Mouse (Mus musculus): ENCODE measurements around the gene Lrwd1. TPM values are rescaled to one million over a fixed set of nuclear protein-coding genes. Genes with fewer than 3 reads are reported as not detected.

Lrwd1 gene
- polyA plus RNA-seq, 1 experiment, result 18.4 TPM

DNA sequence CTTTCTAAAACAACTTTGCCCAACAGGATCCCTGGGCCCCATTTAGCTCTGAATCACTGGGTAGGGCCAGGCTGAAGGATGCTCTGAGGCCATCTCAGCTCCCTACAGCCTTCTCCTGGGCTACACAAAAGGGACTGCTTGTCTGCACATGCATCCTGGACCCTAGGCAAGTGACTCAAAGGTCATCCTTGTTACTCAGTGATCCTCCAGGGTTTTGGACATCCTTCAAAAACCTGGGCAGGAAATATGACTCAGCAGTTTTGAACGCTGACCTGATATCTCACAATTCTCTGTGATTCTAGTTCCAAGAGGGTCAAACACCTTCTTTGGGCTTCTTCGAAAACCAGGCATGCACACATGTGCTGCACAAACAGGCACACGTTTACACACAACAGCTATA, 26.8 kb downstream of the Lrwd1 start:
- peak; percentile 46 for DNase-seq
- no peaks in the 10 kb centered on the region for H3K36me3 ChIP-seq (ENCODE audit: control insufficient read depth, insufficient read depth, low read length)
- no peaks in the 10 kb centered on the region for H3K27me3 ChIP-seq (replicated peaks; ENCODE audit: control insufficient read depth, insufficient read depth, low read length)
- no peak overlapping the region for H3K27ac ChIP-seq (ENCODE audit: insufficient read depth, low read depth, low read length)
- 59% methylated on average over 3 of the region's 3 CpGs for WGBS
- no peak for TF ChIP-seq POLR2A (IDR thresholded peaks at IDR 0.05; ENCODE audit: low read depth, low read length)
- no peak for TF ChIP-seq CTCF (conservative IDR thresholded peaks at IDR 0.05; ENCODE audit: insufficient read depth, insufficient read length, low read depth, low read length)
- H3K4me3 ChIP-seq (ENCODE audit: insufficient read depth, low read depth, low read length), result no peak overlapping the region
- no peaks in the 10 kb centered on the region; the same call in 1 of the 2 replicates for H3K4me1 ChIP-seq (ENCODE audit: control insufficient read depth, insufficient read depth, low read length)

DNA sequence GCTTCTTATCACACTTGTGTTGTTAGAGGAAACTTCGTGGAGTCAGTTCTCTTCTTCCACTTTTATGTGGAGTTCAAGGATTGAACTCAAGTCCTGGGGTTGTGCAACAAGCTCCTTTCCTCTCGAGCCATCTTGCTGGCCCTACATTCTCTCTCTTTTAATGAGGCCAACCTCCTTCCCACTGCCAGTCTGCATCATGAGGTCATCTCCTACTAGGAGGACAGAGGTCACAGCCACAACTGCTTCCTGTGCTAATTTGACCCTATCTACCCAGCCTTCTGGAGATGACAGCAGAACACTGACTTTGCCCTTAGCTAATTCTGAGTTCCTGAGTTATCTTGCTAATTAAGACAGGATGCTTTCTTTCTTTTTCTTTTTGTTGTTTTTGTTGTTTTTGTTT, 27.4 kb downstream of the Lrwd1 start:
- Histone ChIP-seq H3K4me1 (ENCODE audit: control insufficient read depth, insufficient read depth, low read length) (no peaks in the 10 kb centered on the region; the same call in 1 of the 2 replicates), H3K27ac (ENCODE audit: insufficient read depth, low read depth, low read length) (no peak overlapping the region), H3K4me3 (ENCODE audit: insufficient read depth, low read depth, low read length) (no peak overlapping the region), H3K27me3 (replicated peaks; ENCODE audit: control insufficient read depth, insufficient read depth, low read length) (no peaks in the 10 kb centered on the region), H3K36me3 (ENCODE audit: control insufficient read depth, insufficient read depth, low read length) (no peaks in the 10 kb centered on the region)
- no peak for DNase-seq
- 56% methylated on average over 2 of the region's 2 CpGs for WGBS
- TF ChIP-seq POLR2A (IDR thresholded peaks at IDR 0.05; ENCODE audit: low read depth, low read length) (no peak), CTCF (conservative IDR thresholded peaks at IDR 0.05; ENCODE audit: insufficient read depth, insufficient read length, low read depth, low read length) (no peak)

GRCm38 (mm10) chr5:136104511-136104910, 31.4 kb downstream of the Lrwd1 start:
- 95% methylated on average over 5 of the region's 5 CpGs for WGBS

DNA sequence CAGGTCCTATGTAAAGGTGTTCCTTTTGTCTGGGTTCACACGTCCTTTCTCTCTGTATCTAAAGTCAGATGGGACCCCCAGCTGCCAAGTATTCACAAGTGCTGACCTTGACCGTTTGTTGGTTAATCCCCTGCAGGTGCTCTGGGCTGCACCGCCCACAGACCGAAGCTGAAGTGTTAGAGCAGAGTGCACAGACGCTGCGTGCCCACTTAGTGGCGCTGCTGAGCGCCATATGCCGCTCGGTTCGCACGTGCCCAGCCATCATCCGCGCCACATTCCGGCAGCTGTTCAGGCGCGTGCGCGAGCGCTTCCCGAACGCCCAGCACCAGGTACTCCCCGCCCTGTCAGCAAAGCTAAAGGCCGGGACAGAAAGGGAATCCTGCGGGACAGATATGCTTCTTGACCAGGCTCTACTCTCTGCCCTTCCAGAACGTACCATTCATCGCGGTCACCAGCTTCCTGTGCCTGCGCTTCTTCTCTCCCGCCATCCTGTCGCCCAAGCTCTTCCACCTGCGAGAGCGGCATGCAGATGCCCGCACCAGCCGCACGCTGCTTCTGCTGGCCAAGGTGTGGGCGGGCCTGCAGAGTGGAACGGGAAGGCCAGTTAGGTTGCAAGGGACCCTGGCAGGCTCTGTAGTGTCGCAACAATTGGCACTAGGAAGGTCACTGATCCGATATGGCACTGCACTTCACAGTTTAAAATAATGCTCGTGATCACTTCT, 33.6 kb downstream of the Lrwd1 start:
- Histone ChIP-seq H3K36me3 (ENCODE audit: control insufficient read depth, insufficient read depth, low read length) (no peaks in the 10 kb centered on the region), H3K4me3 (ENCODE audit: insufficient read depth, low read depth, low read length) (peak overlapping the region; percentile 23; the same call in 1 of the 2 replicates), H3K27me3 (replicated peaks; ENCODE audit: control insufficient read depth, insufficient read depth, low read length) (no peaks in the 10 kb centered on the region), H3K4me1 (ENCODE audit: control insufficient read depth, insufficient read depth, low read length) (0 out of 2 replicates have a peak, but pooled peaks cover 2% of the 10 kb centered on the region), H3K27ac (ENCODE audit: insufficient read depth, low read depth, low read length) (no peak overlapping the region)
- whole genome bisulfite sequencing, result 15% methylated on average over 41 of the region's 41 CpGs
- DNase-seq, result peak; percentile 72
- peak; percentile 93 for TF ChIP-seq CTCF (conservative IDR thresholded peaks at IDR 0.05; ENCODE audit: insufficient read depth, insufficient read length, low read depth, low read length)
- TF ChIP-seq POLR2A (IDR thresholded peaks at IDR 0.05; ENCODE audit: low read depth, low read length), result no peak

More at GRCm38 (mm10) chr5:136104511-136104910, 31.4 kb downstream of the Lrwd1 start:
- no peaks in the 10 kb centered on the region for H3K27me3 ChIP-seq (replicated peaks; ENCODE audit: control insufficient read depth, insufficient read depth, low read length)
- H3K27ac ChIP-seq (ENCODE audit: insufficient read depth, low read depth, low read length), result no peak overlapping the region
- TF ChIP-seq POLR2A (IDR thresholded peaks at IDR 0.05; ENCODE audit: low read depth, low read length) (no peak), CTCF (conservative IDR thresholded peaks at IDR 0.05; ENCODE audit: insufficient read depth, insufficient read length, low read depth, low read length) (peak; percentile 25; the same call in 1 of the 2 replicates)
- no peaks in the 10 kb centered on the region; the same call in 1 of the 2 replicates for H3K4me1 ChIP-seq (ENCODE audit: control insufficient read depth, insufficient read depth, low read length)
- no peaks in the 10 kb centered on the region for H3K36me3 ChIP-seq (ENCODE audit: control insufficient read depth, insufficient read depth, low read length)
- DNase-seq, result no peak
- H3K4me3 ChIP-seq (ENCODE audit: insufficient read depth, low read depth, low read length), result no peak overlapping the region

DNA sequence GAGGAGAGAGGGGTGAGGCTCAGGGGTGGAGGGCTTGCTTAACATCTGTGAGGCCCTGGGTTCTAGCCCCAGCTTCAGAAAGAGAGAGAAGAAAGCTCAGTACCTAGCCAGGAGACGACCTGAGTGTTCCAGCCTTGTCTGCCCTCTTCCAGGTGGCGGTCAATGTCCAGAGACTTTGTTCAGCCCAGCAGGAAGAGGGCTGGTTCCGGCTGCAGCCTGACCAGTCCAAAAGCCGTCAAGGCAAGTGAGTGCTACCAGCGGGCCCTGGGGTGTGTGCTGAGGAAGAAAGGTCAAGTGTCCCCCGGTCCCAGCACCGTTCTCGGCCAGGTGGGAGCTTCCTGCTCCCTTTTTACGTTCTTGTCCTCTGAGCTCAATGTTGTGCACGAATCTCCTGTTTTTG, 37.3 kb downstream of the Lrwd1 start:
- Histone ChIP-seq H3K27me3 (replicated peaks; ENCODE audit: control insufficient read depth, insufficient read depth, low read length) (no peaks in the 10 kb centered on the region), H3K36me3 (ENCODE audit: control insufficient read depth, insufficient read depth, low read length) (no peaks in the 10 kb centered on the region), H3K4me3 (ENCODE audit: insufficient read depth, low read depth, low read length) (no peak overlapping the region), H3K4me1 (ENCODE audit: control insufficient read depth, insufficient read depth, low read length) (0 out of 2 replicates have a peak, but pooled peaks cover 2% of the 10 kb centered on the region), H3K27ac (ENCODE audit: insufficient read depth, low read depth, low read length) (peak overlapping the region; percentile 27; the same call in 1 of the 2 replicates)
- peak; percentile 87 for DNase-seq
- WGBS, result 55% methylated on average over 10 of the region's 10 CpGs
- TF ChIP-seq CTCF (conservative IDR thresholded peaks at IDR 0.05; ENCODE audit: insufficient read depth, insufficient read length, low read depth, low read length) (no peak), POLR2A (IDR thresholded peaks at IDR 0.05; ENCODE audit: low read depth, low read length) (no peak)

GRCm38 (mm10) chr5:136095089-136095488, 40.8 kb downstream of the Lrwd1 start:
- Histone ChIP-seq H3K4me1 (ENCODE audit: control insufficient read depth, insufficient read depth, low read length) (0 out of 2 replicates have a peak, but pooled peaks cover 2% of the 10 kb centered on the region), H3K27ac (ENCODE audit: insufficient read depth, low read depth, low read length) (no peak overlapping the region), H3K36me3 (ENCODE audit: control insufficient read depth, insufficient read depth, low read length) (no peaks in the 10 kb centered on the region), H3K4me3 (ENCODE audit: insufficient read depth, low read depth, low read length) (no peak overlapping the region), H3K27me3 (replicated peaks; ENCODE audit: control insufficient read depth, insufficient read depth, low read length) (no peaks in the 10 kb centered on the region)
- TF ChIP-seq CTCF (conservative IDR thresholded peaks at IDR 0.05; ENCODE audit: insufficient read depth, insufficient read length, low read depth, low read length), result no peak
- TF ChIP-seq POLR2A (IDR thresholded peaks at IDR 0.05; ENCODE audit: low read depth, low read length), result no peak
- 84% methylated on average over 7 of the region's 7 CpGs for WGBS
- DNase-seq, result no peak

DNA sequence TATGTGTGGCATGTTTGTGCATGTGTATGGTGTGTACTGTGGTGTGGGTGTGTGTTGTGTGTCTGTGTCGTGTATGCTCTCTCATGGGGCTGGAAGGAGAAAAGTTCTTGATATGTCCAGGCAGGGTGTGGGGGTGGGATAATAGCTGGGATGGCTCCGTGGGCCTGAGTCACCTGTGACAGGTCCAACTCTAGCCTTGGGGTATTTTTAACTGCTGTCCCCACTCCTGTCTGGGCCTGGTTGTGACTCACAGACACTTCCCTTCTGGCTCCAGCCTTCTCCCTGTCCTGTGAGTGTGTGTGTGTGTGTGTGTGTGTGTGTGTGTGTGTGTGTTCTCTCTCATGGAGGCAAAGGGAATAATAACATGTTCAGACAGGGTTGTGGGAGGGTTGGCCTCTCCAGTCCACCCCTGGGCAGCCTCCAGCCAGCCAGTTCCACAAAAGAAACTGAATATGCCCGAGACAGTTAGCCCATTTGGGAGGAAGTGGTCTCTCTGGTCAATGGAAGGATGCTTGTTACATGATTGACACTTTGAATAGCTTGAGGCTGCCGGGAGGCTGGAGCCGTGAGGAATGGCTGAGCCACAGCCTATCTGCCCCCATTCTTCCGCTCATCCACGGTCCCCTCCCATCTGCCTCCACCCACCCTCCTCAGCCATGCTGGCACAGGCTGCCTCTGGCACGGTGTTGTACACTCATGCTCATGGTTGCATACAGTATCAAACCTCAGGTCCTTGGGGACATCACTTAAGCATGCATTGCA, 41.4 kb downstream of the Lrwd1 start:
- TF ChIP-seq CTCF (conservative IDR thresholded peaks at IDR 0.05; ENCODE audit: insufficient read depth, insufficient read length, low read depth, low read length), result no peak
- TF ChIP-seq POLR2A (IDR thresholded peaks at IDR 0.05; ENCODE audit: low read depth, low read length), result no peak
- H3K4me3 ChIP-seq (ENCODE audit: insufficient read depth, low read depth, low read length), result no peak overlapping the region
- H3K27me3 ChIP-seq (replicated peaks; ENCODE audit: control insufficient read depth, insufficient read depth, low read length), result no peaks in the 10 kb centered on the region
- no peak for DNase-seq
- no peaks in the 10 kb centered on the region for H3K36me3 ChIP-seq (ENCODE audit: control insufficient read depth, insufficient read depth, low read length)
- 50% methylated on average over 8 of the region's 8 CpGs for WGBS
- H3K4me1 ChIP-seq (ENCODE audit: control insufficient read depth, insufficient read depth, low read length), result 0 out of 2 replicates have a peak, but pooled peaks cover 2% of the 10 kb centered on the region
- H3K27ac ChIP-seq (ENCODE audit: insufficient read depth, low read depth, low read length), result no peak overlapping the region

Data from kidney, adult 2 months (tissue).